Mouse (Mus musculus) heart, embryonic 10.5 days (tissue): ENCODE data around the gene Plac9b. TPM values are rescaled to one million over a fixed set of nuclear protein-coding genes. Genes with fewer than 3 reads are reported as not detected.
"Not testable (repeated sequence)": the region's sequence is repeated elsewhere in the genome, so short reads cannot be mapped to it uniquely, and the experiment has no call there.

Experiments used
- DNase-seq: peaks from one replicate; pipeline ENCODE4 v3.0.0-alpha.2; 2017; ENCODE audit warnings: low spot score
- H3K27ac ChIP-seq: fragments of 300-500 bp; sonication (generic); 2 replicates; pipeline ENCODE4 v1.5.1; 2016; ENCODE audit warnings: mild to moderate bottlenecking
- H3K27me3 ChIP-seq: fragments of 300-500 bp; sonication (generic); 2 replicates; pipeline ENCODE4 v1.6.1; 2016; ENCODE audit warnings: mild to moderate bottlenecking; ENCODE audit not compliant: poor library complexity, insufficient read depth, severe bottlenecking
- H3K36me3 ChIP-seq: fragments of 300-500 bp; sonication (generic); 2 replicates; pipeline ENCODE4 v1.6.1; 2016; ENCODE audit warnings: mild to moderate bottlenecking, moderate library complexity
- H3K4me1 ChIP-seq: fragments of 300-500 bp; sonication (generic); 2 replicates; pipeline ENCODE4 v1.6.1; 2016; ENCODE audit warnings: mild to moderate bottlenecking
- H3K4me3 ChIP-seq: fragments of 300-500 bp; sonication (generic); 2 replicates; pipeline ENCODE4 v1.5.1; 2016; ENCODE audit warnings: mild to moderate bottlenecking, moderate library complexity
- H3K9me3 ChIP-seq: fragments of 300-500 bp; sonication (generic); 2 replicates; pipeline ENCODE4 v1.6.1; 2016; ENCODE audit warnings: mild to moderate bottlenecking, moderate library complexity
- WGBS: fragments of 180-500 bp; shearing (Covaris S2); methylation state at CpG from one replicate; pipeline ENCODE4 v1.1.7; 2016; 5-methylcytosine and 5-hydroxymethylcytosine counted together
- polyA plus RNA-seq: library from polyadenylated mRNA; unstranded; fragments of >200 nt; fragmentation: Nextera tagmentation; extraction: Ambion mirVana; gene quantifications from 2 replicates; pipeline ENCODE4 v1.2.1, GENCODE M21; 2016

Plac9b gene
- polyA plus RNA-seq, 1 experiment from 2014 or later = 0.95 TPM

- H3K4me1 ChIP-seq, H3K27ac ChIP-seq, DNase-seq, H3K4me3 ChIP-seq, H3K27me3 ChIP-seq, H3K36me3 ChIP-seq, H3K9me3 ChIP-seq: not testable (repeated sequence)
- no CpG with 5 or more reads among the region's 7 CpGs for WGBS
Observed at GRCm38 (mm10) chr14:26156032-26156431, 26.2 kb downstream of the Plac9b start.

DNA sequence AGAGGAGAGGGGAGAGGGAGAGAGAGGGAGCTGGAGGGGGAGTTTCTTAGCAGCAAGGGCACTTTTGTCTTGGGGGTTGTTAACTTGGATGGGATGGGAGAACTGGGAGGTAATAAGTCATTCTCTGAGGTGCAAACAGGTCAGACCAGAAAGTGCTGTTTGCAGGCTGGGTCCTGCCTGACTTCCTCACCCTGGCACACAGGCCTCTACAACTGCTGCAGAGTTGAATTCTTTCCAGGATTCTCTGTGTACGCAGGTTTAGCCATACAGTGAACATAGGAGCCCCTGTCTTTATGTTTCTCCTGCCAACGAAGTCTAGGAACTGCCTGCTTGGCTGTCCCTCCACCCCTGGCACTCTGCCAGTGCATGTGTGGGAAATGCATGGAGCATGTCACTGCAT is 35.2 kb downstream of the Plac9b start:
- not testable (repeated sequence) for H3K4me3 ChIP-seq, H3K4me1 ChIP-seq, H3K27ac ChIP-seq, DNase-seq, H3K27me3 ChIP-seq, H3K36me3 ChIP-seq, H3K9me3 ChIP-seq
- WGBS = no CpG with 5 or more reads among the region's 2 CpGs

DNA sequence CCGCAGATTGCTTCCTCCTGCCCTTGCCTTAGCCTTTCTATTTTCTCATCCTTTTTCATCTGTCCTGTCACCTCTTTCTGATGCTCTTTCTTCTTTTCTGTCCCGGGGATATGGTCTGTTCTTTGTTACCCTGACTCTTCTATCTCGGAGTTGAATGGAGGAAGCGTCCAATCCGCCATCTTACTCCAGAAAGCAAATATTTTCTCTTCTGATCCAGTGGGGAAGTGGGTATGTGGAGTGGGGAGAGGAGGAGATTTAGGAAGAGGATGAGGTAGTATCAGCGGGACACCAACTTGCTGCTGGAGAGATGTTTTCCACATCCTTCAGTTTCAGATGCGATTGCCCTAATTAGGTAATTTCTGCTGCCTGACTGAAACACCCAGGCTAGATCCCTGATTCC is 63.2 kb downstream of the Plac9b start:
- H3K4me3 ChIP-seq, H3K27ac ChIP-seq, DNase-seq, H3K36me3 ChIP-seq, H3K27me3 ChIP-seq, H3K4me1 ChIP-seq, H3K9me3 ChIP-seq: not testable (repeated sequence)
- no CpG with 5 or more reads among the region's 7 CpGs for WGBS

DNA sequence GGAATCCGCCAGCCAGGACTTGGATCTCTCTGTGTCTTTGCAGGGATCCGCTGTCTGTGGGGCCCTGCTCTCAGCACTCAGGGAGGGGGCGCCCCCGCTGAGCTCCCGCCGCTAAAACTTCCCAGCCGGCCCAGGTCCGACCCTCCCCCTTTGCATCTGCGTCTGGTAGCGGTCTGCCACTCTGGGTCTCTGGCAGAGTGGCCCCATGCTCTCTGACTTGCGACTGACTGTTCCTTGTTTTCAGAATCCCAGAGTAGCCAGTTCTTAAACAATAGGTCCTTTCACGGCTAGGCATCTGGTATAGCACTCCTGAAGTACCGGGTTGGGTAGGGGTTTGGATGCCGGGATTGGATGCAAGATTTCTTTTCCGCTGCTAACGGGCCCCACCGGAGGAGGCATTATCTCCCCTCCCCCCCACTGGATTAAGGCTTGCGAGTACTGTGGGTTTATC is 63.7 kb downstream of the Plac9b start:
- H3K4me3 ChIP-seq, H3K4me1 ChIP-seq, H3K27me3 ChIP-seq, H3K9me3 ChIP-seq, H3K36me3 ChIP-seq, DNase-seq, H3K27ac ChIP-seq: not testable (repeated sequence)
- no CpG with 5 or more reads among the region's 18 CpGs for WGBS

- no CpG with 5 or more reads among the region's 7 CpGs for WGBS
- H3K4me3 ChIP-seq = not testable (repeated sequence)
Observed at GRCm38 (mm10) chr14:26118150-26118549, 64.1 kb downstream of the Plac9b start, which contains the start of gene Duxbl2. TSS of gene Duxbl2 (plus strand) at chr14:26118349.

More at GRCm38 (mm10) chr14:26118150-26118549, 64.1 kb downstream of the Plac9b start, which contains the start of gene Duxbl2:
- H3K27ac ChIP-seq, H3K27me3 ChIP-seq, H3K36me3 ChIP-seq, H3K9me3 ChIP-seq, H3K4me1 ChIP-seq, DNase-seq: not testable (repeated sequence)

Other genes starting within 250 kb of the Plac9b start
- gene Cphx1, start 244.2 kb downstream of the Plac9b start, polyA plus RNA-seq = not detected in 2 replicates
- 1.2 and 1.4 TPM in 2 replicates for gene Duxbl1, start 203.9 kb downstream of the Plac9b start, polyA plus RNA-seq
- 1.1 TPM in 1 of 2 replicates, not detected in the other for gene Gm9780, start 139.8 kb downstream of the Plac9b start, polyA plus RNA-seq
- 28.7 and 28.9 TPM in 2 replicates for gene Tmem254c, start 115.1 kb downstream of the Plac9b start, polyA plus RNA-seq
- not detected in 2 replicates for gene Cphx2, start 101.0 kb downstream of the Plac9b start, polyA plus RNA-seq
- not detected in 2 replicates for gene Cphx3, start 100.2 kb downstream of the Plac9b start, polyA plus RNA-seq
- gene Duxbl2, start 64.1 kb downstream of the Plac9b start, polyA plus RNA-seq = 0.94 TPM in 1 of 2 replicates, not detected in the other
- 21.3 and 26.4 TPM in 2 replicates for gene Tmem254b, start 24.6 kb upstream of the Plac9b start, polyA plus RNA-seq
- gene Duxbl3, start 75.5 kb upstream of the Plac9b start, polyA plus RNA-seq = 1.1 TPM in 1 of 2 replicates, not detected in the other